Mouse (Mus musculus) limb, embryonic 14.5 days (tissue): ENCODE measurements around the gene Dcun1d4. TPM values are rescaled to one million over a fixed set of nuclear protein-coding genes. Genes with fewer than 3 reads are reported as not detected.

ENCODE experiments used
- ATAC-seq: fragments of 200-750 bp; cut with Nextera tagmentation; 2 replicates; pipeline ENCODE4 v1.8.0; 2017; ENCODE audit warnings: low read depth, moderate number of reproducible peaks, moderate TSS enrichment; ENCODE audit not compliant: low FRiP score
- DNase-seq: peaks from one replicate; pipeline ENCODE4 v3.0.0-alpha.2; 2015; ENCODE audit warnings: low spot score
- H3K27ac ChIP-seq: fragments of 300-500 bp; sonication (generic); replicated peaks from 2 replicates; pipeline ENCODE4 v1.5.1; 2014; ENCODE audit warnings: low read depth, mild to moderate bottlenecking, low read length, moderate library complexity, mixed read lengths
- H3K27me3 ChIP-seq: fragments of 300-500 bp; sonication (generic); 2 replicates; pipeline ENCODE4 v1.6.1; 2014; ENCODE audit warnings: low read length, mixed read lengths; ENCODE audit not compliant: control insufficient read depth, insufficient read depth
- H3K36me3 ChIP-seq: fragments of 300-500 bp; sonication (generic); 2 replicates; pipeline ENCODE4 v1.6.1; 2014; ENCODE audit warnings: mild to moderate bottlenecking, low read length, moderate library complexity, mixed read lengths; ENCODE audit not compliant: control insufficient read depth, insufficient read depth
- H3K4me1 ChIP-seq: fragments of 300-500 bp; sonication (generic); 2 replicates; pipeline ENCODE4 v1.6.1; 2014; ENCODE audit warnings: antibody characterized with exemption, low read length, mixed read lengths; ENCODE audit not compliant: control insufficient read depth, insufficient read depth
- H3K4me2 ChIP-seq: fragments of 300-500 bp; sonication (generic); replicated peaks from 2 replicates; pipeline ENCODE4 v1.6.1; 2014; ENCODE audit warnings: low read depth, mild to moderate bottlenecking, low read length, moderate library complexity; ENCODE audit not compliant: severe bottlenecking
- H3K4me3 ChIP-seq: fragments of 300-500 bp; sonication (generic); replicated peaks from 2 replicates; pipeline ENCODE4 v1.5.1; 2014; ENCODE audit warnings: low read length
- H3K9ac ChIP-seq: fragments of 300-500 bp; sonication (generic); 2 replicates; pipeline ENCODE4 v1.6.1; 2014; ENCODE audit warnings: mild to moderate bottlenecking, low read depth, low read length, moderate library complexity; ENCODE audit not compliant: severe bottlenecking
- H3K9me3 ChIP-seq: fragments of 300-500 bp; sonication (generic); 2 replicates; pipeline ENCODE4 v1.6.1; 2016; ENCODE audit warnings: low read length; ENCODE audit not compliant: control insufficient read depth
- POLR2A ChIP-seq: fragments of 200-500 bp; IDR thresholded peaks from 2 replicates; pipeline ENCODE4 v1.8.0; 2012; ENCODE audit warnings: inconsistent platforms, mild to moderate bottlenecking, moderate library complexity, borderline replicate concordance; ENCODE audit not compliant: insufficient read depth, insufficient read length; ENCODE audit errors: extremely low read depth
- WGBS: fragments of 180-500 bp; shearing (Covaris S2); extraction: QIAGEN DNeasy Blood & Tissue Kit; methylation state at CpG from one replicate; pipeline ENCODE4 v1.1.7; 2014; 5-methylcytosine and 5-hydroxymethylcytosine counted together
- polyA plus RNA-seq, 2 experiments: library from polyadenylated mRNA; depleted of rRNA in 1 of 2; stranded (reverse) in 1 of 2; unstranded in 1 of 2; fragments of >200 nt; fragmentation: Nextera tagmentation in 1 of 2; extraction: Ambion mirVana in 1 of 2; gene quantifications; 2 replicates each; pipeline versions ENCODE4 v1.2.1 to v1.2.3; 2012 to 2014

Dcun1d4 gene
- polyA plus RNA-seq, 2 experiments = 19.9 to 27.0 TPM

GRCm38 (mm10) chr5:73598943-73599695 lies 118.3 kb downstream of the Dcun1d4 start:
- no peak for TF ChIP-seq POLR2A
- no peak for ATAC-seq

GRCm38 (mm10) chr5:73599991-73600390 lies 119.2 kb downstream of the Dcun1d4 start:
- TF ChIP-seq POLR2A = no peak
- Histone ChIP-seq H3K9ac (no peak overlapping the region), H3K4me3 (no peak overlapping the region), H3K36me3 (no peaks in the 10 kb centered on the region), H3K27ac (no peak overlapping the region), H3K9me3 (no peaks in the 10 kb centered on the region), H3K27me3 (no peaks in the 10 kb centered on the region), H3K4me2 (no peak overlapping the region), H3K4me1 (no peaks in the 10 kb centered on the region)
- 64% methylated on average over 2 of the region's 2 CpGs for WGBS
- DNase-seq (no peak), ATAC-seq (no peak)

More at GRCm38 (mm10) chr5:73598943-73599695, 118.3 kb downstream of the Dcun1d4 start:
- no peaks in the 10 kb centered on the region for H3K9me3 ChIP-seq
- H3K4me3 ChIP-seq = no peak overlapping the region
- H3K36me3 ChIP-seq = no peaks in the 10 kb centered on the region
- 68% methylated on average over 5 of the region's 5 CpGs for WGBS
- no peaks in the 10 kb centered on the region for H3K27me3 ChIP-seq
- DNase-seq = no peak
- H3K4me2 ChIP-seq = no peak overlapping the region
- H3K4me1 ChIP-seq = no peaks in the 10 kb centered on the region
- H3K27ac ChIP-seq = no peak overlapping the region
- H3K9ac ChIP-seq = no peak overlapping the region

DNA sequence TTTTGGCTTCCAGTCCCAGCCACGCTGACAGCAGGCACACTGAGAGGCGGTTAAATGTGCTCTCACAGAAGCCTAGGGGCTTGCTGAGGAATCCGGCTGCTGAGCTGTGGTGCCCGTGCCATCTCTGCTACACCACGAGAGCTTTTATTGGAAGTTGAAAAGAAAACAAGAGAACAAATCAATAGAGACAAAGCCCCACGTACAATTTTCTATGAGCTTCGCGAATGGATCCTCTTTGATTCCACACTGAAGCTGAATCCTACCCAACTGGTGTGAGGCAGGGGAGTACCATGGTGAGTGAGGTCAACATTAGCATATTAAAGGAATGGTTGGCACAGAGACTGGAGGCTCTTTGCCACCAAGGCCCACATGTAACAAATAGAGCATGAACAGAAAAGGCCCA lies 120.6 kb downstream of the Dcun1d4 start:
- Histone ChIP-seq H3K4me3 (no peak overlapping the region), H3K4me2 (no peak overlapping the region), H3K27me3 (no peaks in the 10 kb centered on the region), H3K9ac (no peak overlapping the region), H3K9me3 (no peaks in the 10 kb centered on the region), H3K36me3 (no peaks in the 10 kb centered on the region), H3K4me1 (no peaks in the 10 kb centered on the region), H3K27ac (no peak overlapping the region)
- no peak for TF ChIP-seq POLR2A
- DNase-seq (no peak), ATAC-seq (no peak)
- WGBS = 80% methylated on average over 8 of the region's 8 CpGs

DNA sequence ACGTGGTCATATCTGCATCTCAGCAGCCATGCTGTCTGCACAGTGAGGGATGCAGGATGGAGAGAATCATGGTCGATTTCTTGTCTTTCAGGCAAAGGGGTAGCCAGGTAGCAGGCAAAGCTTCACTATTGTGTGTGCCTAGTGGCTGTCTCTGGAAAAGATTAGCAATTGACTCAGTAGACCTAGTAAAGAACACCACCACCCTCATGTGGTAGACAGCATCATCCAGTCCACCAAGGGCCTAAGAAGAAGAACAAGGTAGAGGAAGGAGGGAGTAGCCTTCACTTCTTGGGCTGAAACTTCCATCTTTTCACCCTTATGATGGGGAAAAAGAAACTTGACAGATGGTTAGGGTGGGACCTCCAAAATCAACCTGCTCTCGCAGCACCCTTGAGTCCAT lies 122.1 kb downstream of the Dcun1d4 start:
- H3K36me3 ChIP-seq = no peaks in the 10 kb centered on the region
- H3K9ac ChIP-seq = no peak overlapping the region
- ATAC-seq (no peak), DNase-seq (no peak)
- H3K4me1 ChIP-seq = no peaks in the 10 kb centered on the region
- no peaks in the 10 kb centered on the region for H3K27me3 ChIP-seq
- no peak overlapping the region for H3K4me2 ChIP-seq
- no peak overlapping the region for H3K4me3 ChIP-seq
- 73% methylated on average over 3 of the region's 3 CpGs for WGBS
- TF ChIP-seq POLR2A = no peak
- H3K27ac ChIP-seq = no peak overlapping the region
- H3K9me3 ChIP-seq = no peaks in the 10 kb centered on the region

GRCm38 (mm10) chr5:73604542-73604941 lies 123.7 kb downstream of the Dcun1d4 start:
- Histone ChIP-seq H3K4me1 (no peaks in the 10 kb centered on the region), H3K4me2 (no peak overlapping the region), H3K9ac (no peak overlapping the region), H3K4me3 (no peak overlapping the region), H3K27me3 (no peaks in the 10 kb centered on the region), H3K36me3 (no peaks in the 10 kb centered on the region), H3K9me3 (no peaks in the 10 kb centered on the region), H3K27ac (no peak overlapping the region)
- DNase-seq (no peak), ATAC-seq (no peak)
- 83% methylated on average over 6 of the region's 6 CpGs for WGBS
- no peak for TF ChIP-seq POLR2A
